Mouse (Mus musculus) left cerebral cortex, postnatal 10 days (tissue): ENCODE measurements at regions not wholly inside any gene's neighbourhood (a gene's known extent, or its start where the extent isn't known, plus 50 kb on each side); places are given as distances from the start of the nearest gene placed in this dataset.

Experiments used
- DNase-seq, 2 experiments: peaks; one replicate each; pipeline ENCODE4 v3.0.0; 2021 to 2022; ENCODE audit warnings: low spot score in 2 of 2, mixed read lengths in 1 of 2; ENCODE audit errors: extremely low spot score in 1 of 2
- intact Hi-C: fragments of 180-260 bp; cut with DNase I; formaldehyde crosslinking; loops from one replicate; pipeline ENCODE4 v1.15.1; 2025

GRCm38 (mm10) chr15:63724543-63725186 is 120.3 kb downstream of the Gsdmc2 start:
- no peak for DNase-seq
- intact Hi-C loops = no loop called here

GRCm38 (mm10) chr15:63722991-63723390 is 122.0 kb downstream of the Gsdmc2 start:
- no peak for DNase-seq
- intact Hi-C loops = no loop called here

- peak; percentile 17 to 32 for DNase-seq
- intact Hi-C loops = no loop called here
Measured at GRCm38 (mm10) chr15:63721669-63722357, 123.2 kb downstream of the Gsdmc2 start.

- DNase-seq = no peak
- intact Hi-C loops = no loop called here
Measured at GRCm38 (mm10) chr15:63717812-63718211, 127.2 kb downstream of the Gsdmc2 start.

GRCm38 (mm10) chr15:63713697-63714096 is 131.3 kb downstream of the Gsdmc2 start:
- intact Hi-C loops = no loop called here
- no peak for DNase-seq

GRCm38 (mm10) chr15:63710381-63710780 is 134.6 kb downstream of the Gsdmc2 start:
- intact Hi-C loops = no loop called here

GRCm38 (mm10) chr15:63709270-63709933 is 135.6 kb downstream of the Gsdmc2 start:
- intact Hi-C loops = no loop called here
- no peak for DNase-seq

More at GRCm38 (mm10) chr15:63710381-63710780, 134.6 kb downstream of the Gsdmc2 start:
- no peak for DNase-seq

GRCm38 (mm10) chr15:63704636-63705035 is 140.3 kb downstream of the Gsdmc2 start:
- intact Hi-C loops = no loop called here
- no peak for DNase-seq

GRCm38 (mm10) chr15:63697831-63698230 is 147.1 kb downstream of the Gsdmc2 start:
- no peak for DNase-seq
- intact Hi-C loops = no loop called here

- intact Hi-C loops = no loop called here
- DNase-seq = no peak
Measured at GRCm38 (mm10) chr15:63694150-63694549, 150.8 kb downstream of the Gsdmc2 start.

GRCm38 (mm10) chr15:63693561-63693960 is 151.4 kb downstream of the Gsdmc2 start:
- intact Hi-C loops = no loop called here
- DNase-seq = no peak

GRCm38 (mm10) chr15:63692491-63693295 is 152.3 kb downstream of the Gsdmc2 start:
- DNase-seq = no peak
- intact Hi-C loops = no loop called here

GRCm38 (mm10) chr15:63689788-63690575 is 155.0 kb downstream of the Gsdmc2 start:
- intact Hi-C loops = no loop called here

GRCm38 (mm10) chr15:63687852-63688251 is 157.1 kb downstream of the Gsdmc2 start:
- intact Hi-C loops = no loop called here
- DNase-seq = no peak

More at GRCm38 (mm10) chr15:63689788-63690575, 155.0 kb downstream of the Gsdmc2 start:
- DNase-seq = no peak

- DNase-seq = no peak
- intact Hi-C loops = no loop called here
Measured at GRCm38 (mm10) chr15:63686954-63687562, 157.9 kb downstream of the Gsdmc2 start.

GRCm38 (mm10) chr15:63679984-63680925 is 164.7 kb downstream of the Gsdmc2 start:
- intact Hi-C loops = no loop called here
- DNase-seq = peak in 1 of 2 experiments; percentile 10

GRCm38 (mm10) chr15:63678921-63679320 is 166.1 kb downstream of the Gsdmc2 start:
- intact Hi-C loops = no loop called here
- no peak for DNase-seq
